Mouse (Mus musculus): Measurements from ENCODE around the gene Farp1.

DNA sequence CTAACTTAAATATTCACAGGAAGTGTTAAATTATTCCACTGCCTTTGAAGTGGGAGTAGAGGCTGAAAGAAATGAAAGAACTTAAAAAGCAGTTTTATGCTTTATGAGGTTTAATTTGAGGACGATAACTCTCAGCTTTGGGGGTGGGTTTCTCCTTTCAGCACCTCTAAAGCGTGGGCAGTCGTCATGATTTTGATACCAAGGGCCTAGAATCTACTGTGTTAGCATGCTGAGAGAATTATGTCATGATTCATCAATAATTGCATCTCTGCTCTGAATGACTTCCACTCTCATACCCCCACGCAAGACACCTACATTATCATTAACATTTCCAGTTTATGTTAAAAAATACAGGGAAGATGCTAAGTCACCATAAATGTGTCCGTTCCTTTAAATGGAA, 37.3 kb upstream of the Farp1 start:
- TF ChIP-seq EP300 (IDR thresholded peaks at IDR 0.05; ENCODE audit: insufficient read depth, low read depth, low read length) (no peak), POLR2A (IDR thresholded peaks at IDR 0.05; ENCODE audit: insufficient read depth, low read length) (no peak), CTCF (IDR thresholded peaks at IDR 0.05; ENCODE audit: low read depth, low read length) (no peak)
